Mouse (Mus musculus) frontal cortex, postnatal 36 days (tissue): ENCODE results near the gene Dennd2c.

Source experiments
- DNase-seq, 2 experiments: peaks; one replicate each; pipeline ENCODE4 v3.0.0; 2022; ENCODE audit warnings: low spot score in 2 of 2

Gene Dennd2c

GRCm38 (mm10) chr3:103112216-103112615 is 9.8 kb downstream of the Dennd2c start:
- no peak for DNase-seq

- no peak for DNase-seq
Measured at GRCm38 (mm10) chr3:103123636-103124035, 21.2 kb downstream of the Dennd2c start.

GRCm38 (mm10) chr3:103126138-103126537 is 23.7 kb downstream of the Dennd2c start:
- no peak for DNase-seq

- DNase-seq, result no peak
Measured at GRCm38 (mm10) chr3:103127177-103127576, 24.8 kb downstream of the Dennd2c start.

GRCm38 (mm10) chr3:103127721-103128120 is 25.3 kb downstream of the Dennd2c start:
- no peak for DNase-seq

- no peak for DNase-seq
Measured at GRCm38 (mm10) chr3:103128251-103128650, 25.8 kb downstream of the Dennd2c start.

GRCm38 (mm10) chr3:103129367-103130159 is 27.2 kb downstream of the Dennd2c start:
- no peak for DNase-seq

- DNase-seq, result peak in 1 of 2 experiments; percentile 3
Measured at GRCm38 (mm10) chr3:103130236-103130751, 27.9 kb downstream of the Dennd2c start.

- DNase-seq, result no peak
Measured at GRCm38 (mm10) chr3:103133098-103133497, 30.7 kb downstream of the Dennd2c start.

GRCm38 (mm10) chr3:103136414-103137077 is 34.1 kb downstream of the Dennd2c start:
- DNase-seq, result no peak

- no peak for DNase-seq
Measured at GRCm38 (mm10) chr3:103139047-103139446, 36.6 kb downstream of the Dennd2c start.

- DNase-seq, result peak; percentile 3 to 8
Measured at GRCm38 (mm10) chr3:103140095-103140838, 37.9 kb downstream of the Dennd2c start.

- DNase-seq, result no peak
Measured at GRCm38 (mm10) chr3:103141287-103141686, 38.9 kb downstream of the Dennd2c start.

- DNase-seq, result no peak
Measured at GRCm38 (mm10) chr3:103142366-103142765, 40.0 kb downstream of the Dennd2c start.

- no peak for DNase-seq
Measured at GRCm38 (mm10) chr3:103145336-103145735, 42.9 kb downstream of the Dennd2c start.

- DNase-seq, result no peak
Measured at GRCm38 (mm10) chr3:103145791-103146190, 43.4 kb downstream of the Dennd2c start.

GRCm38 (mm10) chr3:103146330-103147166 is 44.1 kb downstream of the Dennd2c start:
- no peak for DNase-seq

- no peak for DNase-seq
Measured at GRCm38 (mm10) chr3:103147775-103148174, 45.4 kb downstream of the Dennd2c start.

- DNase-seq, result no peak
Measured at GRCm38 (mm10) chr3:103148941-103149340, 46.5 kb downstream of the Dennd2c start.

GRCm38 (mm10) chr3:103153761-103154160 is 51.4 kb downstream of the Dennd2c start:
- DNase-seq, result no peak

- no peak for DNase-seq
Measured at GRCm38 (mm10) chr3:103159232-103159900, 57.0 kb downstream of the Dennd2c start.
